Mouse (Mus musculus) spleen, postnatal 4 days (tissue): ENCODE data around the gene Add2.

Experiments used
- DNase-seq, 2 experiments: peaks; one replicate each; pipeline ENCODE4 v3.0.0; 2022; ENCODE audit warnings: low spot score in 2 of 2

Gene Add2

GRCm38 (mm10) chr6:86079323-86079722 is 50.8 kb downstream of the Add2 start:
- no peak for DNase-seq

GRCm38 (mm10) chr6:86085518-86085917 is 57.0 kb downstream of the Add2 start:
- peak; percentile 63 to 88 for DNase-seq

GRCm38 (mm10) chr6:86086851-86087571 is 58.5 kb downstream of the Add2 start:
- no peak for DNase-seq

- DNase-seq, result no peak
Measured at GRCm38 (mm10) chr6:86087813-86088212, 59.3 kb downstream of the Add2 start.

GRCm38 (mm10) chr6:86094202-86094838 is 65.8 kb downstream of the Add2 start:
- no peak for DNase-seq

GRCm38 (mm10) chr6:86095518-86095917 is 67.0 kb downstream of the Add2 start:
- no peak for DNase-seq

GRCm38 (mm10) chr6:86096733-86097132 is 68.3 kb downstream of the Add2 start:
- DNase-seq, result no peak

- no peak for DNase-seq
Measured at GRCm38 (mm10) chr6:86097155-86097554, 68.7 kb downstream of the Add2 start.

- DNase-seq, result no peak
Measured at GRCm38 (mm10) chr6:86099003-86099402, 70.5 kb downstream of the Add2 start.

GRCm38 (mm10) chr6:86101451-86101850 is 73.0 kb downstream of the Add2 start:
- no peak for DNase-seq

- DNase-seq, result no peak
Measured at GRCm38 (mm10) chr6:86102874-86103273, 74.4 kb downstream of the Add2 start.

- DNase-seq, result no peak
Measured at GRCm38 (mm10) chr6:86103614-86104013, 75.1 kb downstream of the Add2 start.

- no peak for DNase-seq
Measured at GRCm38 (mm10) chr6:86104719-86105118, 76.2 kb downstream of the Add2 start.

- DNase-seq, result no peak
Measured at GRCm38 (mm10) chr6:86106045-86106444, 77.6 kb downstream of the Add2 start.

- no peak for DNase-seq
Measured at GRCm38 (mm10) chr6:86107101-86107500, 78.6 kb downstream of the Add2 start.

GRCm38 (mm10) chr6:86115843-86116242 is 87.4 kb downstream of the Add2 start:
- no peak for DNase-seq

- DNase-seq, result no peak
Measured at GRCm38 (mm10) chr6:86123057-86123456, 94.6 kb downstream of the Add2 start.

GRCm38 (mm10) chr6:86125761-86126160 is 97.3 kb downstream of the Add2 start:
- DNase-seq, result no peak

GRCm38 (mm10) chr6:86126953-86127581 is 98.6 kb downstream of the Add2 start:
- peak in 1 of 2 experiments; percentile 50 for DNase-seq

GRCm38 (mm10) chr6:86128504-86128903 is 100.0 kb downstream of the Add2 start:
- peak; percentile 52 to 73 for DNase-seq

- peak in 1 of 2 experiments; percentile 58 for DNase-seq
Measured at GRCm38 (mm10) chr6:86129872-86130498, 101.5 kb downstream of the Add2 start.

- DNase-seq, result no peak
Measured at GRCm38 (mm10) chr6:86133882-86134281, 105.4 kb downstream of the Add2 start.
